Mouse (Mus musculus): ENCODE data around the gene Olfr972.
"Not testable (repeated sequence)": the region's sequence is repeated elsewhere in the genome, so short reads cannot be mapped to it uniquely, and the experiment has no call there.

Gene Olfr972

GRCm38 (mm10) chr9:39866122-39866521 lies at the start of gene Olfr972:
Gene Olfr972 (plus strand): TSS chr9:39866422.
- in situ Hi-C loops (cut with MboI; ENCODE audit: low sequenced_read_pairs) = no loop called here

DNA sequence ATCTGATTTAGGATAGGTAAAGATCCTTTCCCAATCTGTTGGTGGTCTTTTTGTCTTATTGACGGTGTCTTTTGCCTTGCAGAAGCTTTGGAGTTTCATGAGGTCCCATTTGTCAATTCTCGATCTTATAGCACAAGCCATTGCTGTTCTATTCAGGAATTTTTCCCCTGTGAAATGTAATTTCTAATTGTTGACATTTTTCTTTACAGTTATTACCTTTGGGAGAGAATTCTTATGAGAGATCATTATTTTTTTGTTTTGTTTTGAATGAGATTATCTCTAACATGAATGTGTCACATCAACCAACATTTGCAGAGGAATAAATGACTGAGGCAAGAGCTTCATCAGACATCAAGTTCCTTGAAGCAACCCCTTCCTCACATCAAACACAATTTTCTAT lies 29.6 kb upstream of the Olfr972 start, which contains the start of gene Olfr971:
Gene Olfr971 (plus strand): TSS at position 301 of the 400 bp plus-strand sequence.
- in situ Hi-C loops (cut with MboI; ENCODE audit: low sequenced_read_pairs) = not testable (repeated sequence)

- in situ Hi-C loops (cut with MboI; ENCODE audit: low sequenced_read_pairs) = not testable (repeated sequence)
These were observed 5.8 kb downstream of the Olfr972 start for GRCm38 (mm10) chr9:39871986-39872385.

DNA sequence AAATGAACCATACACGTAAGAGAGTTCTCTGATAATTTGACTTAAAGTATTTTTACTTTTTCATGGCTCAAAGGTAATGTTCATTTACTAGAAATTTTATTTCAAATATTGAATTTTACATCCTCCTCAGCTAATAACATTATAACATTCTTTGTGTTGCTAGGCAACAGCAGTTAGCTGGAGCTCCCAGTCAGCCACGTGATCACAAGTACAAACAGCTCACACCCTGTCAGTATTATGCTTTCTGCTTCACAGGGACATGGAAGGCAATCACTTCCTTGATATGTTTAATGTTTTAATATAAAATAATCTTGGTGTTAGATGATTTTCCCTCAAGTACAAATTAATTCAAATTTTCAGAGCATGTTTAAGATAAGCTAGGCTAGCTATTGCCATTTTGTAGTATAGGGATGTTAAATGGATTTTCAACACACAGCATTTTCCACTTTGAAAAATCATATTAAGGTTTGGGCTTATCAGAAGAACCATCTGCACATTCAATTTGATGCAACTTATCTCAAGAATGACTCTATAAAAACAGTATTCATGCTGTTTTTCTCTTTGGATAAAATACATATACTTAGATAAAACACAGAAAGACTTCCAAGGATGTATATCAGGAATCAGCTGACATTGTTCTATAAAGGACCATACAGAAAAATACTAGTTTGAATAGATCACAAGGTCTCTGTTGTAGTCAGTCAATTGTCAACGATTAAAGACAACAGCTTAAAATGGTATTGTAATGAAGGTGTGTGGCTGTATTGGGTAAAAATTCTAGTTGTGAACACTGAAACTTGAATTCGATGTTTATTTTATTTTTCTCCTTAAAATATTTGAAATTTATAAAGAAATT lies 11.5 kb downstream of the Olfr972 start:
- in situ Hi-C loops (cut with MboI; ENCODE audit: low sequenced_read_pairs) = not testable (repeated sequence)

- in situ Hi-C loops (cut with MboI; ENCODE audit: low sequenced_read_pairs) = no loop called here
These were observed 38.9 kb downstream of the Olfr972 start for GRCm38 (mm10) chr9:39905106-39905505.

GRCm38 (mm10) chr9:39907036-39907435 lies 40.8 kb downstream of the Olfr972 start, which contains the start of gene Olfr229:
Gene Olfr229 (plus strand): TSS chr9:39907336.
- in situ Hi-C loops (cut with MboI; ENCODE audit: low sequenced_read_pairs) = no loop called here

DNA sequence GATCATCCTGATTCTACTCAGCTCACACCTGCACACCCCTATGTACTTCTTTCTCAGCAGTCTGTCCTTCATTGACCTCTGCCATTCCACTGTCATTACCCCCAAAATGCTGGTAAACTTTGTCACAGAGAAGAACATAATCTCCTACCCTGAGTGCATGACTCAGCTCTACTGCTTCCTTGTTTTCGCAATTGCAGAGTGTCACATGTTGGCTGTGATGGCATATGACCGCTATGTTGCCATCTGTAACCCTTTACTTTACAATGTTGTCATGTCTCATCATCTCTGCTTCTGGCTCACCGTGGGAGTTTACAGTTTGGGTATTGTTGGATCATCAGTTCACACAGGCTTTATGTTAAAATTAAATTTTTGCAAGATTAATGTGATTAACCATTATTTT lies 43.7 kb downstream of the Olfr972 start:
- in situ Hi-C loops (cut with MboI; ENCODE audit: low sequenced_read_pairs) = no loop called here

Data from CH12F3 (cell line).